Mouse (Mus musculus) C2C12 (cell line): ENCODE measurements around the gene Tomm70a. TPM values are rescaled to one million over a fixed set of nuclear protein-coding genes. Genes with fewer than 3 reads are reported as not detected.

ENCODE experiments used
- H3K27me3 ChIP-seq: one replicate; pipeline ENCODE4 v1.6.1; 2011; ENCODE audit not compliant: control insufficient read depth, insufficient read depth, insufficient read length
- H3K36me3 ChIP-seq: one replicate; pipeline ENCODE4 v1.6.1; 2011; ENCODE audit not compliant: control insufficient read depth, insufficient read depth
- H3K4me3 ChIP-seq: one replicate; pipeline ENCODE4 v1.5.1; 2011; ENCODE audit warnings: mild to moderate bottlenecking, control low read depth; ENCODE audit not compliant: poor library complexity, insufficient read depth, severe bottlenecking
- H3K79me2 ChIP-seq: one replicate; pipeline ENCODE4 v1.6.1; 2011; ENCODE audit not compliant: control insufficient read depth, insufficient read depth
- H3K79me3 ChIP-seq: one replicate; pipeline ENCODE4 v1.6.1; 2011; ENCODE audit warnings: low read depth, control low read depth
- H3ac ChIP-seq: one replicate; pipeline ENCODE3; 2011; ENCODE audit warnings: low read depth; ENCODE audit not compliant: control insufficient read depth, insufficient read length
- CEBPB ChIP-seq: IDR thresholded peaks from one replicate; pipeline ENCODE4 v1.6.1; 2011; ENCODE audit warnings: low read depth, mild to moderate bottlenecking, control low read depth, moderate library complexity
- CTCF ChIP-seq: IDR thresholded peaks from one replicate; pipeline ENCODE4 v1.5.1; 2011; ENCODE audit not compliant: control insufficient read depth, insufficient read depth, insufficient read length
- FOSL1 ChIP-seq: IDR thresholded peaks from one replicate; pipeline ENCODE4 v1.8.0; 2011; ENCODE audit warnings: mild to moderate bottlenecking, low read length; ENCODE audit not compliant: poor library complexity, insufficient read depth, severe bottlenecking
- MAX ChIP-seq: IDR thresholded peaks from one replicate; pipeline ENCODE4 v1.6.1; 2011; ENCODE audit warnings: mild to moderate bottlenecking, control low read depth
- MYOD1 ChIP-seq: IDR thresholded peaks from one replicate; pipeline ENCODE4 v1.6.1; 2011; ENCODE audit warnings: low read depth; ENCODE audit not compliant: control insufficient read depth, insufficient read length
- MYOG ChIP-seq: IDR thresholded peaks from one replicate; pipeline ENCODE4 v1.6.1; 2011; ENCODE audit not compliant: control insufficient read depth, insufficient read length; ENCODE audit errors: extremely low read depth
- USF1 ChIP-seq: IDR thresholded peaks from one replicate; pipeline ENCODE4 v1.6.1; 2011; ENCODE audit warnings: low read depth, mild to moderate bottlenecking, control low read depth, moderate library complexity
- long read RNA-seq, 2 experiments: library from polyadenylated mRNA; unstranded; transcript quantifications; one replicate each; pipeline ENCODE4 v2.0.0; 2019 to 2020
- polyA plus RNA-seq: library from polyadenylated mRNA; unstranded; fragments of >200 nt; fragmentation: generic; extraction: Trizol; gene quantifications from one replicate; pipeline ENCODE4 v1.2.1, GENCODE M21; 2012; ENCODE audit warnings: missing spikeins

Gene Tomm70a
- 27.4 TPM for polyA plus RNA-seq
- long read RNA-seq, experiment 1, full-length matches to known transcripts = 72 of 90 reads
- long read RNA-seq, experiment 1, partial matches to known transcripts = 13 of 90 reads
- long read RNA-seq, experiment 1, other reads (novel, unspliced or antisense) = 5 of 90 reads
- long read RNA-seq, experiment 2, full-length matches to known transcripts = 1,037 of 1,085 reads
- long read RNA-seq, experiment 2, partial matches to known transcripts = 22 of 1,085 reads
- long read RNA-seq, experiment 2, other reads (novel, unspliced or antisense) = 26 of 1,085 reads

DNA sequence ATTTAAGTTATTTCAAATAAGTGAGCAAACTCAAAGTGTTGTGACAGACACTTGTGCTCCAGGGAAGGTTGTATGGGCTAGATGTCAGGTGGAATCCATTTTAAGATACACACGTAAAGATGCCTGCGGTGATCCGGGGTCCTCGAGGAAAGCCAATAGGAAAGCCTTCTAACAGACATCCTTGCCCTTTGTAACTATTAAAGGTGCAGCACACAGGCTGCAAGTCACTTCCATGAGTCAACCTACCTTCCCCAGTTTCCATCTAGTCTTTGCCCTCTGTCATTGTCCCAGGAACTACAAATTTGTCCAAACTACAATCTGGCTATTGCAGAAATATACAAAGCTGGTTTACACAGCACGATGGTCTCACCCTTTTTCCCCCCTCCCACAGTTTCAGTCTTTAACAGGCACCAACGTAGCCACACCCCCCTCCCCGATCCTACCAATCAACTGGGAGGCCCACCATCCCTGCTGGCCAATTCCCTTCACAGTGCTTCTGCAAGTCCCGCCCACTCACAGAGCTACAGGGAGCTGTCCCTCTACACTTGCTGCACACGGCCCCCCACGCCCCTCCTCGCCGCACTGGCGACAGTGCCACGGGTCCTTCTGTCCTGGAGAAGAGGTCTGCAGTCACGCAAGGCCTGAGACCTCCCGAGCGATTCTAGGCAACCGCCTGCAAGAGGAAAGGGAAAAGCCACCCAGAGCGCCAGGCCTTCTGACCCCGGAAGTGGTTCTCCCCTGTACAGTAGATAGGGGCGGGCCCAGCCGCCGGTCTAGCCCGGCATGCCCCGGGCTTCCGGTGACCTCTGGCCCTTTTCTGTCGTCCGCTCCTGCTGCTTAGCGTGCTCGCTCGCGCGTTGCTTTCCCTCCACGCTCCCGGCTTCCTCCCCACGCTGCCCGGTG is at the start of gene Tomm70a:
TSS of gene Tomm70a (plus strand) at position 791 of the 903 bp plus-strand sequence.
- Histone ChIP-seq H3K79me3 (peaks cover 42% of the 10 kb centered on the region), H3K27me3 (peaks cover 5% of the 10 kb centered on the region), H3ac (peak within 1 kb of the TSS; percentile 91), H3K36me3 (peaks cover 18% of the 10 kb centered on the region), H3K79me2 (peaks cover 47% of the 10 kb centered on the region), H3K4me3 (peak within 1 kb of the TSS; percentile 94)
- TF ChIP-seq CTCF (no peak), MAX (peak; percentile 89)

DNA sequence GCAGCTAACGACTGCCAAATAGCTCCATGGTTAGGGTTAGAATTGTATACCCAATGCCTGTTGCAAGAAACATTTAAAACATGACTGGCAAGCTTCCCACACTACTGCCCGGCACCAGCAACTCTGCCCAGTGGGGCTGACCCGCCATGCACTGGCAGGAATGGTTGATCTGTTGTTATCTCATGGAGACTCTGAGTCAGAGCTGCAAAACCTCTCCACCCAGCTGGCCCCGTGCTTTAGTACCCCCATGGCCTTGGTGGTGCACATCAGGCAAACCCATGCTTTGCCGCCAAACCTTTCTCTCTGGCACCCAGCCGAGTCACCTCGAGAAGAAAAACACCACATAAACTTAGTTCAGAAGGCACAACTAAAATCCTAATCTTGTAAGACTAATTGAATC is 45.5 kb upstream of the Tomm70a start:
- no peaks in the 10 kb centered on the region for H3K27me3 ChIP-seq
- H3K36me3 ChIP-seq = no peaks in the 10 kb centered on the region
- H3K4me3 ChIP-seq = no peak overlapping the region
- no peak overlapping the region for H3ac ChIP-seq
- H3K79me3 ChIP-seq = no peaks in the 10 kb centered on the region
- H3K79me2 ChIP-seq = no peaks in the 10 kb centered on the region
- no peak for TF ChIP-seq MYOG
- no peak for TF ChIP-seq CEBPB
- TF ChIP-seq FOSL1 = no peak
- TF ChIP-seq MYOD1 = no peak
- no peak for TF ChIP-seq CTCF
- TF ChIP-seq USF1 = no peak

DNA sequence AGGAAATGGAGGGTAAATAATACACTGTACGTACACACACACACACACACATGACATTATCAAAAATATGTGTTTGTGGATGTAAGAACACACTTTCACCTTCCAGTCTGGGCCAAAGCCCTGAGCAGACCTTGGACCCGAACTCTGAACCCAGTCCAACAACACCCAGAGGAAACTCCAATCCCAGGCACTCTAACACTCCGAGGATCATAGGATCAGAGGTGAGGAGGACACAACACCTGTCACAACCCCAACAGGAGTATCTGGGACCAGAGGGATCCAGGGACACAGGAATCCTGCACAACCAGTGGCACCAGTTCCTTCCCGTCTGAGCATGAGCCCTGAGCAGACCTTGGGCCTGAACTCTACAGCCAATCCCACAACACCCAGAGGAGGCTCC is 41.9 kb upstream of the Tomm70a start:
- TF ChIP-seq MYOD1 = no peak
- TF ChIP-seq CTCF = no peak
- TF ChIP-seq FOSL1 = no peak
- no peak for TF ChIP-seq MYOG
- no peak for TF ChIP-seq CEBPB
- no peak for TF ChIP-seq MAX
- no peak for TF ChIP-seq USF1
- Histone ChIP-seq H3K27me3 (no peaks in the 10 kb centered on the region), H3K4me3 (no peak overlapping the region), H3K36me3 (no peaks in the 10 kb centered on the region), H3ac (no peak overlapping the region), H3K79me3 (no peaks in the 10 kb centered on the region), H3K79me2 (no peaks in the 10 kb centered on the region)

DNA sequence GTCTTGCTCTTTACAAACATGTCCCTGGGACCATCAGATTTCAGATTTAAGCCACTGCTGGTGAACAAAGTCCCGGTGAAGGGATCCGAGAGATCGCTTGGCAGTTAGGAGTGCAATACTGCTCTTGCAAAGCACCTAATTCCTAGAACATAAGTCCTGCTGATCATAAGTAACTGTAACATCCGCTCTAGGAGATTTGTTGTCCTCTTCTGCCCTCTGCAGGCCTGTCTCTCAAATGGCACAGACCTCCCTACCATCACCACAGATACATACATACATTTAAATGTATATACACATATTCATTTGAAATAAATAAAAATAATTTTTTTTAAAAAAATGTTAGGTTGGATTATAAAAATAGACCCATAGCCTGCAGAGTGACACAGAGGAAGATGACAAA is 29.0 kb upstream of the Tomm70a start:
- Histone ChIP-seq H3K79me3 (no peaks in the 10 kb centered on the region), H3K4me3 (no peak overlapping the region), H3K36me3 (no peaks in the 10 kb centered on the region), H3K27me3 (peaks cover 8% of the 10 kb centered on the region), H3K79me2 (no peaks in the 10 kb centered on the region), H3ac (no peak overlapping the region)
- TF ChIP-seq MYOD1 = no peak
- TF ChIP-seq CTCF = peak; percentile 24
- TF ChIP-seq MAX = no peak

DNA sequence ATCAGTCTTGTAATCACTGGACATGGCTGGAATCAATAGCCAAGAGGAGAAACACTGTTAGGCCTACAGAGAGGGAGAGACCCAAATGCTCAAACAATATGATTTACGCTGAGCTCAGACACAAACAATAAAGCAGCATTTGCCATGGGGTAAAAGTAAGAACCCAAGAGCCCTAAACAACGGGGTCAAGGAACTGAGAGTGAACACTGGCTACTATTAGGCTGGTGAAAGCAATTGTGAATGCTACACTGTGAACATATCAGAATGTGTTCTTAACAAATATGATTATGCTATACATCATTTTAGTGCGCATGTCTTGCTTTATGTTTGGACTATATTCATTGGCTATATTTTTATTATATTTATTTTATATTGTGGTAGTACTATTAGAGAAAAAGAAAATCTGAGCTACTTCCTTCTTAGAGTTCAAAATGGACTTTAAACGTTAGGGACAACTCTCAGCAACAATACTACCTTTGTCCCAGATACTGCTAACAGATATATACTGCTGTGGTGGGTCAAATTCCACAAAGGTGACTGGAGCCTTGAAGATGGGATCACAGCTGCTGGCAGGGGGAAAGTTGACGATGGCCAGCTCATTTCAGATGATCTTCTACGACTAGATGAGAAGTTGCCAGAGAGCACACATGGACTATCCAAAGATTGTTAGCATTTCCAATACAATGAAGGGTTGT is 28.4 kb upstream of the Tomm70a start:
- Histone ChIP-seq H3K27me3 (peaks cover 8% of the 10 kb centered on the region), H3K4me3 (no peak overlapping the region), H3K79me3 (no peaks in the 10 kb centered on the region), H3K79me2 (no peaks in the 10 kb centered on the region), H3ac (no peak overlapping the region), H3K36me3 (no peaks in the 10 kb centered on the region)
- TF ChIP-seq MAX = no peak
- no peak for TF ChIP-seq FOSL1
- TF ChIP-seq USF1 = no peak
- TF ChIP-seq MYOD1 = no peak
- no peak for TF ChIP-seq CEBPB
- no peak for TF ChIP-seq CTCF
- TF ChIP-seq MYOG = no peak
